Mouse (Mus musculus): ENCODE measurements around the gene Ppard.

DNA sequence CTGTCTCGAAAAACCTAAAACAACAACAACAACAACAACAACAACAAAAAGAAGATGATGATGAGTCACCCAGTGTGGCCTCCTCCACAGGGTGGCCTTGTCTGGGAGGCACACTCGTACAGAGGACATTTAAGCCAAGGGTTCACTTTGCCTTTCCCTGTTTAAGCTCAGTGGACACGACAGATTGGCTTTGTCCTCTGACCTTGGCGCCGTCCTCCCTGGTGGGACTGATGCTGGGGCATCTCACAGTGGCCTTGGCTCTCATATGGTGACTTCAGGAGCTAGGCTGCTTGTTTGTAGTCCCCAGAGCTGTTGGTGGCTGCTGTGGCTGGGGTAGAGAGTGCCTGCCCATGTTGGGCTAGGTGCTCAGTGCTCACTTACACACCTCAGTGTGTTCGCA lies 11.7 kb downstream of the Ppard start:
- no peak for TF ChIP-seq CTCF (IDR thresholded peaks at IDR 0.05; ENCODE audit: borderline replicate concordance, insufficient read depth, low read depth, low read length)
- TF ChIP-seq POLR2A (IDR thresholded peaks at IDR 0.05; ENCODE audit: borderline replicate concordance, insufficient read depth, low read length), result no peak
